Mouse (Mus musculus): Measurements from ENCODE around the gene Znrf3.
A peak's percentile ranks its signal among the peaks of the same experiment; 100 is the strongest.

Znrf3 gene

GRCm38 (mm10) chr11:5390969-5391831, 53.4 kb downstream of the Znrf3 start:
- no peak for DNase-seq (ENCODE audit: low spot score in 2 of 2)

DNA sequence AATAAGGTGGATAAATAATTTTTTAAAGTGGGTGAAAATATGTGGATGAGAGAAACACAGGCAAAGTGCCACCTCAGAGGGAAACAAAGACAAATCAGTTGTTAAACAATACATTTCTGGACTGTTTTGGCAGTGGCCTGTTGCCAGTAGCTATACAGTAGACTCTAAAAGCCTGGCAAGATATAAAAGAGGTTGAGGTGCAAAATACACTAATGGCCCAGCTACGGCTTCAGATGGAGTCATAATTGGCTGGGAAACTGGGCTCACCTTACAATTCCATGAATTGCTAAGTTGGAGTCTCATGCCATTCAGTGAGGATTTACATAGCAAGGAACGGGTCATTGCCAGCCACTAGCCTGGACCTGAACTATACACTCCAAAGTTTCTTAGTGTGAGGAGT, 62.0 kb downstream of the Znrf3 start:
- no peak for DNase-seq (ENCODE audit: low spot score in 2 of 2)

GRCm38 (mm10) chr11:5381226-5381625, 63.4 kb downstream of the Znrf3 start:
- DNase-seq (ENCODE audit: low spot score in 2 of 2): no peak

- DNase-seq (ENCODE audit: low spot score in 2 of 2): no peak
Observed at GRCm38 (mm10) chr11:5380275-5380674, 64.4 kb downstream of the Znrf3 start.

GRCm38 (mm10) chr11:5369176-5369575, 75.5 kb downstream of the Znrf3 start:
- DNase-seq (ENCODE audit: low spot score in 2 of 2): peak; percentile 13 to 40

GRCm38 (mm10) chr11:5368492-5368891, 76.2 kb downstream of the Znrf3 start:
- no peak for DNase-seq (ENCODE audit: low spot score in 2 of 2)

- DNase-seq (ENCODE audit: low spot score in 2 of 2): no peak
Observed at GRCm38 (mm10) chr11:5355266-5355764, 89.3 kb downstream of the Znrf3 start.

- DNase-seq (ENCODE audit: low spot score in 2 of 2): no peak
Observed at GRCm38 (mm10) chr11:5354753-5355152, 89.9 kb downstream of the Znrf3 start.

GRCm38 (mm10) chr11:5353032-5353431, 91.6 kb downstream of the Znrf3 start:
- no peak for DNase-seq (ENCODE audit: low spot score in 2 of 2)

GRCm38 (mm10) chr11:5349483-5349882, 95.2 kb downstream of the Znrf3 start:
- DNase-seq (ENCODE audit: low spot score in 2 of 2): no peak

- DNase-seq (ENCODE audit: low spot score in 2 of 2): no peak
Observed at GRCm38 (mm10) chr11:5346845-5347640, 97.6 kb downstream of the Znrf3 start.

DNA sequence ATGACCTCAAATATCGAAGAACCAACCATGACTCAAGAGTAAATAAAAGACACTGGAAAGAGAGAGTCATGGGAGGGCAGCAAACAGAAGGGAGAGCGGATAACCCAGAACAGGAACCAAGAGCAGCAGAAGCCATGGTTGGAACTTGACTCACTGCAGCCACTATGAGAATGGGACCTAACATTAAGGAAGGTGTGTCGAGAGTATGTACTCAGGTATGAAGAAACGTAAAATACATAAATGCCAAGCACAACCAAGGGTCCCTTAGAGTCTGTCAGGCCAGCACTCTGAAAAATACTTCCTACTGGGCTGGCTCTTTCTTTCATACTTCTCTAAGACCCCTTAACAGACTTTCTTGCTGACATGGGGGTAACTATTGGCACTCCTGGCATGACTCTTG, 100.9 kb downstream of the Znrf3 start:
- DNase-seq (ENCODE audit: low spot score in 2 of 2): no peak

GRCm38 (mm10) chr11:5339732-5340131, 104.9 kb downstream of the Znrf3 start:
- DNase-seq (ENCODE audit: low spot score in 2 of 2): no peak

GRCm38 (mm10) chr11:5336852-5337251, 107.8 kb downstream of the Znrf3 start:
- DNase-seq (ENCODE audit: low spot score in 2 of 2): no peak

GRCm38 (mm10) chr11:5336269-5336668, 108.4 kb downstream of the Znrf3 start:
- no peak for DNase-seq (ENCODE audit: low spot score in 2 of 2)

- no peak for DNase-seq (ENCODE audit: low spot score in 2 of 2)
Observed at GRCm38 (mm10) chr11:5330851-5331250, 113.8 kb downstream of the Znrf3 start.

GRCm38 (mm10) chr11:5327693-5328092, 117.0 kb downstream of the Znrf3 start:
- DNase-seq (ENCODE audit: low spot score in 2 of 2): no peak

- DNase-seq (ENCODE audit: low spot score in 2 of 2): no peak
Observed at GRCm38 (mm10) chr11:5326252-5326651, 118.4 kb downstream of the Znrf3 start.

- no peak for DNase-seq (ENCODE audit: low spot score in 2 of 2)
Observed at GRCm38 (mm10) chr11:5325217-5325616, 119.4 kb downstream of the Znrf3 start.

DNA sequence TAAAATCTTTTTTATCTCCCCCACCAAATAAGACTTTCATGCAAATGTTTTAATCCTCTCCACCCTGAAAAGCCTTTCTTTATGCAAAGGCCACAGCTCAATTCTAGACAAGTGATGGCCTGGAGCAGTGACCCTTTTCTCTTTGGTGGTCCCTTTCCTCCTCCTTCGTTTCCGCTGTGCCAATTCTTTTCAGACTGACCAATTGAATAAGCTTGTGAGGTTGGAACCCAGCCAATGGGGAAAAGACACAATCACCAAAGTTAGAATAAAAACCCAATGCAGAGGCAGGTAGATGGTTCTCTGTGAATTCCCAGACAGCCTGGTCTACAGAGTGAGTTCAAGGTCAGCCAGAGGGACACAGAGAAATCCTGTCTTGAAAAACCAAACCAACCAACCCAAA, 120.4 kb downstream of the Znrf3 start:
- DNase-seq (ENCODE audit: low spot score in 2 of 2): no peak

DNA sequence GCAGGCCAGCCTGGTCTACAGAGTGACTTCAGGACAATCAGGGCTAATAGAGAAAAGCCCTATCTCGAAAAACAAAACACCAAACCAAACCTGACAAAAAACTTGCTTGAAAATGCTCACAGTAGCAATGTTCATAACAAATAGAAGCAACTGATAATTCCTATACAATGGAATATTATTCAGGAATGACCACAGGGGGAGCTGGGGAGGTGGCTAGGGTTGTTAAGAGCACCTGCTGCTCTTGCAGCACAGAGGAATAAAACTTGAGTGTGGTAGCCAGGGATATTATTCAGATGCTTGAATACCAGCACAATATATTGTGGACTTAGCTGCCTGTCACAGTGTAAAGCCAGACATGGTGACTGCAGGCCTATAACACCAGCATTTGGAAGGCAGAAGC, 123.0 kb downstream of the Znrf3 start:
- DNase-seq (ENCODE audit: low spot score in 2 of 2): no peak

- no peak for DNase-seq (ENCODE audit: low spot score in 2 of 2)
Observed at GRCm38 (mm10) chr11:5318976-5319375, 125.7 kb downstream of the Znrf3 start.
